Mouse (Mus musculus) stomach, embryonic 16.5 days (tissue): Measurements from ENCODE around the gene Fat2. TPM values are rescaled to one million over a fixed set of nuclear protein-coding genes. Genes with fewer than 3 reads are reported as not detected.
A peak's percentile ranks its signal among the peaks of the same experiment; 100 is the strongest.

Experiments used
- ATAC-seq: fragments of 200-750 bp; cut with Nextera tagmentation; 2 replicates; pipeline ENCODE4 v1.8.0; 2017; ENCODE audit warnings: moderate number of reproducible peaks, moderate TSS enrichment; ENCODE audit not compliant: insufficient read depth, low FRiP score
- H3K27ac ChIP-seq: fragments of 300-500 bp; sonication (generic); 2 replicates; pipeline ENCODE4 v1.5.1; 2014; ENCODE audit warnings: low read length
- H3K27me3 ChIP-seq: fragments of 300-500 bp; sonication (generic); 2 replicates; pipeline ENCODE4 v1.6.1; 2014; ENCODE audit warnings: low read length, control low read depth, mixed read lengths; ENCODE audit not compliant: control insufficient read depth, insufficient read depth
- H3K36me3 ChIP-seq: fragments of 300-500 bp; sonication (generic); 2 replicates; pipeline ENCODE4 v1.6.1; 2014; ENCODE audit warnings: low read length; ENCODE audit not compliant: control insufficient read depth, insufficient read depth
- H3K4me1 ChIP-seq: fragments of 300-500 bp; sonication (generic); 2 replicates; pipeline ENCODE4 v1.6.1; 2014; ENCODE audit warnings: low read length, control low read depth, mixed read lengths; ENCODE audit not compliant: control insufficient read depth, insufficient read depth
- H3K4me2 ChIP-seq: fragments of 300-500 bp; sonication (generic); 2 replicates; pipeline ENCODE4 v1.6.1; 2014; ENCODE audit warnings: low read depth, low read length, mixed read lengths
- H3K4me3 ChIP-seq: fragments of 300-500 bp; sonication (generic); replicated peaks from 2 replicates; pipeline ENCODE4 v1.5.1; 2014; ENCODE audit warnings: mild to moderate bottlenecking, low read length
- H3K9ac ChIP-seq: fragments of 300-500 bp; sonication (generic); 2 replicates; pipeline ENCODE4 v1.6.1; 2014; ENCODE audit warnings: low read length
- H3K9me3 ChIP-seq: fragments of 300-500 bp; sonication (generic); replicated peaks from 2 replicates; pipeline ENCODE4 v1.6.1; 2016; ENCODE audit warnings: low read length, control low read depth; ENCODE audit not compliant: control insufficient read depth
- WGBS: fragments of 180-500 bp; shearing (Covaris S2); extraction: QIAGEN DNeasy Blood & Tissue Kit; methylation state at CpG from one replicate; pipeline ENCODE4 v1.1.7; 2014; 5-methylcytosine and 5-hydroxymethylcytosine counted together
- polyA plus RNA-seq: library from polyadenylated mRNA; unstranded; fragments of >200 nt; fragmentation: Nextera tagmentation; extraction: Ambion mirVana; gene quantifications from 2 replicates; pipeline ENCODE4 v1.2.1, GENCODE M21; 2015

Fat2 gene
- polyA plus RNA-seq: 0.97 and 1.2 TPM in 2 replicates

- peak; percentile 21; the same call in 1 of the 2 replicates for ATAC-seq
- H3K36me3 ChIP-seq: no peaks in the 10 kb centered on the region
- peak within 1 kb of the TSS; percentile 14; the same call in 1 of the 2 replicates for H3K4me2 ChIP-seq
- no peak within 1 kb of the TSS for H3K27ac ChIP-seq
- no peaks in the 10 kb centered on the region for H3K9me3 ChIP-seq
- H3K4me1 ChIP-seq: no peaks in the 10 kb centered on the region
- 36% methylated on average over 13 of the region's 13 CpGs for WGBS
- no peak within 1 kb of the TSS for H3K4me3 ChIP-seq
- H3K9ac ChIP-seq: no peak within 1 kb of the TSS; the same call in 1 of the 2 replicates
- no peaks in the 10 kb centered on the region for H3K27me3 ChIP-seq
Observed at GRCm38 (mm10) chr11:55336101-55336891, at the start of gene Fat2. Fat2 (minus strand) TSS chr11:55336564.

- H3K36me3 ChIP-seq: no peaks in the 10 kb centered on the region
- 29% methylated on average over 6 of the region's 6 CpGs for WGBS
- H3K4me1 ChIP-seq: peaks cover 11% of the 10 kb centered on the region; the same call in 1 of the 2 replicates
- no peaks in the 10 kb centered on the region for H3K9me3 ChIP-seq
- no peak overlapping the region for H3K9ac ChIP-seq
- no peak for ATAC-seq
- H3K4me2 ChIP-seq: no peak overlapping the region
- H3K4me3 ChIP-seq: no peak overlapping the region
- H3K27ac ChIP-seq: peak overlapping the region; percentile 31
- H3K27me3 ChIP-seq: no peaks in the 10 kb centered on the region
Observed at GRCm38 (mm10) chr11:55383463-55384045, 47.2 kb upstream of the Fat2 start.

- no peak for ATAC-seq
- H3K4me2 ChIP-seq: no peak overlapping the region
- no peaks in the 10 kb centered on the region for H3K36me3 ChIP-seq
- 28% methylated on average over 6 of the region's 6 CpGs for WGBS
- no peak overlapping the region for H3K4me3 ChIP-seq
- no peaks in the 10 kb centered on the region for H3K27me3 ChIP-seq
- H3K9ac ChIP-seq: no peak overlapping the region
- no peaks in the 10 kb centered on the region for H3K9me3 ChIP-seq
- H3K27ac ChIP-seq: no peak overlapping the region
- H3K4me1 ChIP-seq: peaks cover 12% of the 10 kb centered on the region; the same call in 1 of the 2 replicates
Observed at GRCm38 (mm10) chr11:55380908-55381307, 44.5 kb upstream of the Fat2 start.

GRCm38 (mm10) chr11:55378371-55378770 is 42.0 kb upstream of the Fat2 start:
- no peak overlapping the region for H3K9ac ChIP-seq
- peak; percentile 80 for ATAC-seq
- H3K27ac ChIP-seq: no peak overlapping the region
- peaks cover 12% of the 10 kb centered on the region; the same call in 1 of the 2 replicates for H3K4me1 ChIP-seq
- no peak overlapping the region for H3K4me3 ChIP-seq
- H3K36me3 ChIP-seq: no peaks in the 10 kb centered on the region
- H3K4me2 ChIP-seq: no peak overlapping the region
- H3K27me3 ChIP-seq: no peaks in the 10 kb centered on the region
- no peaks in the 10 kb centered on the region for H3K9me3 ChIP-seq
- WGBS: 43% methylated on average over 5 of the region's 5 CpGs

GRCm38 (mm10) chr11:55373838-55374237 is 37.5 kb upstream of the Fat2 start:
- Histone ChIP-seq H3K9ac (no peak overlapping the region), H3K9me3 (no peaks in the 10 kb centered on the region), H3K4me3 (no peak overlapping the region), H3K27me3 (no peaks in the 10 kb centered on the region), H3K27ac (no peak overlapping the region), H3K36me3 (no peaks in the 10 kb centered on the region), H3K4me1 (peaks cover 3% of the 10 kb centered on the region; the same call in 1 of the 2 replicates), H3K4me2 (no peak overlapping the region)
- ATAC-seq: no peak
- 47% methylated on average over 6 of the region's 6 CpGs for WGBS

- no peak for ATAC-seq
- 80% methylated on average over 12 of the region's 12 CpGs for WGBS
Observed at GRCm38 (mm10) chr11:55373373-55373772, 37.0 kb upstream of the Fat2 start.

GRCm38 (mm10) chr11:55372001-55372400 is 35.6 kb upstream of the Fat2 start:
- H3K4me1 ChIP-seq: no peaks in the 10 kb centered on the region
- H3K27me3 ChIP-seq: no peaks in the 10 kb centered on the region
- H3K4me3 ChIP-seq: no peak overlapping the region
- WGBS: 54% methylated on average over 6 of the region's 6 CpGs
- H3K4me2 ChIP-seq: no peak overlapping the region
- ATAC-seq: no peak
- no peaks in the 10 kb centered on the region for H3K36me3 ChIP-seq
- no peak overlapping the region for H3K27ac ChIP-seq
- no peak overlapping the region for H3K9ac ChIP-seq
- H3K9me3 ChIP-seq: no peaks in the 10 kb centered on the region

More at GRCm38 (mm10) chr11:55373373-55373772, 37.0 kb upstream of the Fat2 start:
- Histone ChIP-seq H3K4me1 (no peaks in the 10 kb centered on the region), H3K9me3 (no peaks in the 10 kb centered on the region), H3K9ac (no peak overlapping the region), H3K36me3 (no peaks in the 10 kb centered on the region), H3K27me3 (no peaks in the 10 kb centered on the region), H3K27ac (no peak overlapping the region), H3K4me2 (no peak overlapping the region), H3K4me3 (no peak overlapping the region)

GRCm38 (mm10) chr11:55369093-55369471 is 32.7 kb upstream of the Fat2 start:
- ATAC-seq: no peak
- no peak overlapping the region for H3K9ac ChIP-seq
- no peak overlapping the region for H3K4me3 ChIP-seq
- no peaks in the 10 kb centered on the region for H3K4me1 ChIP-seq
- no peaks in the 10 kb centered on the region for H3K27me3 ChIP-seq
- H3K36me3 ChIP-seq: no peaks in the 10 kb centered on the region
- H3K9me3 ChIP-seq: no peaks in the 10 kb centered on the region
- H3K27ac ChIP-seq: no peak overlapping the region
- H3K4me2 ChIP-seq: no peak overlapping the region
- WGBS: 46% methylated on average over 6 of the region's 6 CpGs

GRCm38 (mm10) chr11:55368388-55369092 is 32.2 kb upstream of the Fat2 start:
- no peaks in the 10 kb centered on the region for H3K27me3 ChIP-seq
- no peak for ATAC-seq
- H3K27ac ChIP-seq: no peak overlapping the region
- no peaks in the 10 kb centered on the region for H3K4me1 ChIP-seq
- 62% methylated on average over 4 of the region's 4 CpGs for WGBS
- no peaks in the 10 kb centered on the region for H3K9me3 ChIP-seq
- H3K36me3 ChIP-seq: no peaks in the 10 kb centered on the region
- no peak overlapping the region for H3K4me3 ChIP-seq
- H3K4me2 ChIP-seq: no peak overlapping the region
- no peak overlapping the region for H3K9ac ChIP-seq
